Mouse (Mus musculus) liver, adult 2 months (tissue): Measurements from ENCODE around the gene Dnajc17.

Experiments used
- CTCF ChIP-seq: fragments of 200-500 bp; IDR thresholded peaks from 2 replicates; pipeline ENCODE4 v1.5.1; 2011; ENCODE audit warnings: low read depth, low read length, control low read depth
- POLR2A ChIP-seq: fragments of 200-500 bp; IDR thresholded peaks from 2 replicates; pipeline ENCODE4 v1.6.1; 2011; ENCODE audit warnings: low read length, control low read depth; ENCODE audit not compliant: insufficient read depth; ENCODE audit errors: extremely low read depth

- no peak for TF ChIP-seq CTCF
- no peak for TF ChIP-seq POLR2A
Measured at GRCm38 (mm10) chr2:119182914-119183313, 25.7 kb downstream of the Dnajc17 start.
